Mouse (Mus musculus) stomach, adult 2 months (tissue): ENCODE measurements around the gene Basp1. TPM values are rescaled to one million over a fixed set of nuclear protein-coding genes. Genes with fewer than 3 reads are reported as not detected.

Experiments
- polyA plus RNA-seq: library from polyadenylated mRNA; depleted of rRNA; stranded (reverse); fragments of >200 nt; gene quantifications from 2 replicates; pipeline ENCODE4 v1.2.3, GENCODE M21; 2012; rRNA removed

Gene Basp1
- polyA plus RNA-seq, result 3.9 and 9.3 TPM in 2 replicates

GRCm38 (mm10) chr15:25413378-25413901, at the start of gene Basp1:
Gene Basp1, minus strand, starts transcription at chr15:25413764.

Other genes with a start within 250 kb of the Basp1 start
- gene Myo10, start 208.8 kb upstream of the Basp1 start, polyA plus RNA-seq, result 11.4 and 19.5 TPM in 2 replicates